Mouse (Mus musculus): Measurements from ENCODE around the gene Grb14. TPM values are rescaled to one million over a fixed set of nuclear protein-coding genes. Genes with fewer than 3 reads are reported as not detected.

Grb14 gene
- 15.2 and 16.2 TPM in 2 replicates for polyA plus RNA-seq (2012; rRNA removed)

DNA sequence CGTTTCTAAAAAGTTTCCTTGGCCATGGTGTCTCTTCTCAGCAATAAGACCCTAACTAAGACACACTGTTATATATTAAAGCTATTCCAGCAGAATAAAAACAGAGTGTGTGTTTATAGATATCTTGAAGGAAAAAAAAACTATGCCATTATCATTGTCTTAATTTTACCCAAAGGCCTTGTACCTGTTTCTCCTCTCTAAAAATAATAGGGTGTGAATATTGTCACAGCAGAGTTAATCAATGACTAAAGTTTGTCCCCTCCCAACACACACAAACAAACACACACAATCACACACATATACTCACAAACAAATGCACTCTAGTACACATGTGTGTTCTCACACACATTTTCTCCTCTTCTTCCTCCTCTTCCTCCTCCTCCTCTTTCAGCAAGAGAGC is at the start of gene Grb14:
Gene Grb14, minus strand, starts transcription at position 101 of the 400 bp plus-strand sequence.
- no peak for TF ChIP-seq CTCF (conservative IDR thresholded peaks at IDR 0.05; ENCODE audit: insufficient read depth, insufficient read length, low read depth, low read length)
- TF ChIP-seq POLR2A (IDR thresholded peaks at IDR 0.05; ENCODE audit: low read depth, low read length), result no peak
- no peak for DNase-seq
- Histone ChIP-seq H3K4me3 (ENCODE audit: insufficient read depth, low read depth, low read length) (no peak within 1 kb of the TSS), H3K4me1 (ENCODE audit: control insufficient read depth, insufficient read depth, low read length) (no peaks in the 10 kb centered on the region), H3K27ac (ENCODE audit: insufficient read depth, low read depth, low read length) (no peak within 1 kb of the TSS), H3K27me3 (replicated peaks; ENCODE audit: control insufficient read depth, insufficient read depth, low read length) (no peaks in the 10 kb centered on the region), H3K36me3 (ENCODE audit: control insufficient read depth, insufficient read depth, low read length) (no peaks in the 10 kb centered on the region)
- 96% methylated on average over 1 of the region's 1 CpGs for WGBS

DNA sequence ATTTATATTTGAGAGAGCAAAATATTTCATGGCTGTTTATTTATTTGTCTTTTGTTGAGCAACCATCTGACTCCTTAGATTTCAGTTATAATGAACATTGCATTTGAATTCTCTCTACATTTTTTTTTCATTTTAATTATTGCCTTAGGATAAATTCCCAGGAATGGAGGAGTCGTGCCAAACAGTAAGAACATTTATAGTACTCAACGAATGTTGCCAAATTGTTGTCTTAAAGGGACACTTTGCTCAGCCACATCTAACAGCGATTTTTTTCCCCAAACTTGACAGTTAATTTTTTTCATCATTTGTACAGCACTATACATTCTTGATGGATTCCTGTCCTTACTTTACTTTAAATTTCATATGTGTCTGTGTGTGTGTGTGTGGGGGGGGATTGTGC is 47.4 kb upstream of the Grb14 start:
- H3K27ac ChIP-seq (ENCODE audit: insufficient read depth, low read depth, low read length), result no peak overlapping the region
- no peak for TF ChIP-seq CTCF (conservative IDR thresholded peaks at IDR 0.05; ENCODE audit: insufficient read depth, insufficient read length, low read depth, low read length)
- TF ChIP-seq POLR2A (IDR thresholded peaks at IDR 0.05; ENCODE audit: low read depth, low read length), result no peak
- no peak overlapping the region for H3K4me3 ChIP-seq (ENCODE audit: insufficient read depth, low read depth, low read length)
- peak; percentile 14 for DNase-seq
- 43% methylated on average over 3 of the region's 3 CpGs for WGBS
- no peaks in the 10 kb centered on the region for H3K4me1 ChIP-seq (ENCODE audit: control insufficient read depth, insufficient read depth, low read length)
- no peaks in the 10 kb centered on the region for H3K36me3 ChIP-seq (ENCODE audit: control insufficient read depth, insufficient read depth, low read length)
- no peaks in the 10 kb centered on the region for H3K27me3 ChIP-seq (replicated peaks; ENCODE audit: control insufficient read depth, insufficient read depth, low read length)

DNA sequence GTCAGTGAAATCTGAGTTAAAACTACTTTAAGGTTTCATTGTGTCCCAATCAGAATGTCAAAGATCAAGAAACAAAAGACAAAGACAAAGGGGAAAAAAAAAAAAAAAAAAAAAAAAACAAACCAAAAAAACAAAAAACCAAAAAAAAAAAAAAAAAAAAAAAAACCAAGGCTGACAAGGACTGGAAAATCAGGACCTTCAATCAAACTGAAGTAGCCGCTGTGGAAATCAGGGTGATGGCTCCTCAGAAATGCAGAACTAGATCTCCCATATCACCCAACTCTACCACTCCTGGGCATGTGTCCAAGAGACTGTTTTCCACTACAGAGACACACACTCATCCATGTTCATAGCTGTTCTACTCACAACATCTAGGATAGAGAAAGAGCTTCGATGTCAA is 29.0 kb upstream of the Grb14 start:
- H3K27me3 ChIP-seq (replicated peaks; ENCODE audit: control insufficient read depth, insufficient read depth, low read length), result no peaks in the 10 kb centered on the region
- H3K36me3 ChIP-seq (ENCODE audit: control insufficient read depth, insufficient read depth, low read length), result no peaks in the 10 kb centered on the region
- H3K4me1 ChIP-seq (ENCODE audit: control insufficient read depth, insufficient read depth, low read length), result no peaks in the 10 kb centered on the region
- 93% methylated on average over 2 of the region's 2 CpGs for WGBS
- DNase-seq, result no peak
- no peak overlapping the region for H3K27ac ChIP-seq (ENCODE audit: insufficient read depth, low read depth, low read length)
- no peak overlapping the region for H3K4me3 ChIP-seq (ENCODE audit: insufficient read depth, low read depth, low read length)
- TF ChIP-seq POLR2A (IDR thresholded peaks at IDR 0.05; ENCODE audit: low read depth, low read length), result no peak
- no peak for TF ChIP-seq CTCF (conservative IDR thresholded peaks at IDR 0.05; ENCODE audit: insufficient read depth, insufficient read length, low read depth, low read length)

DNA sequence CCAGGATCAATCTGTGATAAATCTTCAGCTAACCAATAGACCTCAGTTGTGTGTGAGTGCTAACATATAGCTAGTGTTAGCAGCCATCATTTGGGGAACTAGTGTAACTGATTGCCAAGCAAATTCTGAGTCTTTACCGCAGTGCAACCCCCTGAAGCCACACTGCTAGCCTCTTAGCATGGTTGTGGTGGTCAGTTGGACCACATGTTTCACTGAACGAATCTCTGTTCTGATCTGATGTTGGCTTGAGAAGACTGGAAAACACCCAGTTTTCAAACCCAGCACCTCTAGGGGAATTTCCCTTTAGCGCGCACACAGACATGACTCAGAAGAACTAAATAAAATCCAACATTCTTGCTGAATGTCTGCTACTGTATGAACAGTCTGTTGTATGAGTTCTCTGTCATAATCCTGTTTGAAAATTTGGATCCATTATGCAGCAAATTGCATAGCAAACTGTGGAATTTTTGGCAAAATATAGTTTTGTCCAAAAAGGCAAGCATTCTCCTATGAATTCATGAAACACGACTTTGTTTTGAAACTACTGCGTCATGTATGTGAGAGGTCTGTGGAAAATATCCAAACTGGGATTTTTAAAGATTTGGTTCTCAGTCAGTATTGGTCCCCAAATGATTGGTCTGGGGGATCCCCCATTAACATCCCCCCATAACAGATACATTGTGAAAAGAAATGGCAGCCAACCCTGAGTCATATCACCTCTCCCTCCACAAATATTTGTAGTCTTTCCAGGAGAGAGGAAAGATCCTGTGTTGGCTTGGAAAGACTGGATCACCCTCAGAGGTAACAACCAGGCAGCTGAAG is 27.6 kb upstream of the Grb14 start:
- H3K27me3 ChIP-seq (replicated peaks; ENCODE audit: control insufficient read depth, insufficient read depth, low read length), result no peaks in the 10 kb centered on the region
- TF ChIP-seq POLR2A (IDR thresholded peaks at IDR 0.05; ENCODE audit: low read depth, low read length) (no peak), CTCF (conservative IDR thresholded peaks at IDR 0.05; ENCODE audit: insufficient read depth, insufficient read length, low read depth, low read length) (no peak)
- no peak for DNase-seq
- no peaks in the 10 kb centered on the region for H3K36me3 ChIP-seq (ENCODE audit: control insufficient read depth, insufficient read depth, low read length)
- 97% methylated on average over 6 of the region's 6 CpGs for WGBS
- H3K4me1 ChIP-seq (ENCODE audit: control insufficient read depth, insufficient read depth, low read length), result no peaks in the 10 kb centered on the region
- H3K4me3 ChIP-seq (ENCODE audit: insufficient read depth, low read depth, low read length), result no peak overlapping the region
- no peak overlapping the region for H3K27ac ChIP-seq (ENCODE audit: insufficient read depth, low read depth, low read length)

DNA sequence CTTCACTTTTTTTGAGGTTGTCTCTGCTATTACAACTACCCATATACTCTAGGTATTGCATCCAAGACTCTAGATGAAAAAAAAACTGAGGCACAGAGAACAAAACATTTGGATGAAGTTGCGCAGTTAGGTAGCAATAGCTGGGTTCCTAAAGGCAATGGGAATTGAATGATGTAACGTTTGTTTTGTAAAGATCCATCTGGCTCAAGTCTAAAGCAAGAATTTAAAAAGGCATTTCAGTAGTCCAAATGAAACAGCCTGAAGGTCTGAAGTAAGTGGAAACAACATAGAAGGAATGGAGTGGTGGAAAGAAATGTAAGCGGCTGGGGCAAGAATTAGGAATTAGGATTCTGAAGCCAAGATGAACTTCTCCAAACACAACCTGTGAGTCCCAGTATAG is 26.0 kb upstream of the Grb14 start:
- DNase-seq, result no peak
- 96% methylated on average over 3 of the region's 3 CpGs for WGBS
- no peaks in the 10 kb centered on the region for H3K27me3 ChIP-seq (replicated peaks; ENCODE audit: control insufficient read depth, insufficient read depth, low read length)
- no peak overlapping the region for H3K27ac ChIP-seq (ENCODE audit: insufficient read depth, low read depth, low read length)
- no peak overlapping the region for H3K4me3 ChIP-seq (ENCODE audit: insufficient read depth, low read depth, low read length)
- H3K4me1 ChIP-seq (ENCODE audit: control insufficient read depth, insufficient read depth, low read length), result no peaks in the 10 kb centered on the region
- TF ChIP-seq POLR2A (IDR thresholded peaks at IDR 0.05; ENCODE audit: low read depth, low read length), result no peak
- TF ChIP-seq CTCF (conservative IDR thresholded peaks at IDR 0.05; ENCODE audit: insufficient read depth, insufficient read length, low read depth, low read length), result no peak
- H3K36me3 ChIP-seq (ENCODE audit: control insufficient read depth, insufficient read depth, low read length), result no peaks in the 10 kb centered on the region

DNA sequence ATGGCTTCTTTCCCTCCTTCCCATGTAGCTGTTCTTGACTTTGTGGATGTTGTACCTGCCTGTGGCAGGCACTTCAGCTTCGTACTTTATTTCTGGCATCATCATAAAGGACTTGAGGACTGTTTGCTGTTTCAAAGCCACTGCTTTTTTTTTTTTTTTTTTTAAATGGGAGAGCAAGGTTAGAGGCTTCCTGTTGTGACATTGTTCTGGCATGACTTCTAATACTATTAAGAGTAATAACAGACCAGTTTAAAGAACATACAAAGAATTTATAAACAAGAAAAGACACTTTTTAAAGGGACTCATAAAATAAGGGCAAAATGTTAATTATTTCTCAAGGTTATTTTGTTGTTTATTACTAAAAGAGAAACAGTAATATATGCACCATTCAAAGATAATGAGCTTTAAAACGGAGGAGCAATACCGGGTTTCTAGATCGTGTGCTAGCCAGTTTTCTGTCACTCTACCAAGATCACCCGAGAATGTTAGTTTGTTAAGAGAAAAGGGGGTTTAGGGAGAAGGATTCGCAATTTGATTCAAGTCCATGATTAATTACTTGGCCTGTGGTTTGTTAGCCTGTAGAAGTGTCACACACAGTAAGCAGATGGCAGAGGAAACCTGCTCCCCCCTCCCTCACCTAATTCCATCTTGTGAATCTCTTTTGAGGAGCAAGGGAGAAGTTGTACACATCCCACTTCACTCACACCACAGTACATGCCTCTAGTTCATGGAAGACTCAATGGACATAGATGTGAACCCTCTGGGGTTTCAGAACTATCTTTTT is 23.6 kb upstream of the Grb14 start:
- TF ChIP-seq POLR2A (IDR thresholded peaks at IDR 0.05; ENCODE audit: low read depth, low read length) (no peak), CTCF (conservative IDR thresholded peaks at IDR 0.05; ENCODE audit: insufficient read depth, insufficient read length, low read depth, low read length) (no peak)
- H3K4me3 ChIP-seq (ENCODE audit: insufficient read depth, low read depth, low read length), result no peak overlapping the region
- H3K36me3 ChIP-seq (ENCODE audit: control insufficient read depth, insufficient read depth, low read length), result no peaks in the 10 kb centered on the region
- 46% methylated on average over 6 of the region's 6 CpGs for WGBS
- no peak overlapping the region for H3K27ac ChIP-seq (ENCODE audit: insufficient read depth, low read depth, low read length)
- no peaks in the 10 kb centered on the region for H3K4me1 ChIP-seq (ENCODE audit: control insufficient read depth, insufficient read depth, low read length)
- H3K27me3 ChIP-seq (replicated peaks; ENCODE audit: control insufficient read depth, insufficient read depth, low read length), result no peaks in the 10 kb centered on the region
- no peak for DNase-seq

DNA sequence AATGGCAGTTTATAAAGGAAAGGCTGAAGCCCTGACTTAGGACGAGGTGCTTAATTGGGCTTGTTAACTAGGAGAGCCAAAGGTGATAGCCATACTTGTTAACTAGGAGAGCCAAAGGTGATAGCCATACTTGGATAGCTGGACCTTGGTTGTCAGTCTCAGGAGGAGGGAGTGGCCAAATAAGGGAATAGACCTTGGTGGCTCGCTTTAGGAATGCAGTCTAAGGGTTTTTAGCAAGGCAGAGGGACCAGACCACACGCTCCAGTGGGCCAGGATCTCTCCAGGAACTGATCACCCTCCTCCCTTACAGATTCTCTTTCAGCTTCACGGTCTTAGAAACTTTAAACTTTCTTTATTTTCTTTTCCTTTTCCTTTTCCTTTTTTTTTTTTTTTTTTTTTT is 13.4 kb upstream of the Grb14 start:
- Histone ChIP-seq H3K36me3 (ENCODE audit: control insufficient read depth, insufficient read depth, low read length) (no peaks in the 10 kb centered on the region), H3K27me3 (replicated peaks; ENCODE audit: control insufficient read depth, insufficient read depth, low read length) (no peaks in the 10 kb centered on the region; the same call in 1 of the 2 replicates), H3K27ac (ENCODE audit: insufficient read depth, low read depth, low read length) (no peak overlapping the region), H3K4me3 (ENCODE audit: insufficient read depth, low read depth, low read length) (no peak overlapping the region), H3K4me1 (ENCODE audit: control insufficient read depth, insufficient read depth, low read length) (no peaks in the 10 kb centered on the region)
- no peak for TF ChIP-seq CTCF (conservative IDR thresholded peaks at IDR 0.05; ENCODE audit: insufficient read depth, insufficient read length, low read depth, low read length)
- TF ChIP-seq POLR2A (IDR thresholded peaks at IDR 0.05; ENCODE audit: low read depth, low read length), result no peak
- no peak for DNase-seq
- 24% methylated on average over 4 of the region's 4 CpGs for WGBS
